Mouse (Mus musculus) left cerebral cortex, postnatal 10 days (tissue): Measurements from ENCODE around the gene Vmn1r209. TPM values are rescaled to one million over a fixed set of nuclear protein-coding genes. Genes with fewer than 3 reads are reported as not detected.
"Not testable (repeated sequence)": the region's sequence is repeated elsewhere in the genome, so short reads cannot be mapped to it uniquely, and the experiment has no call there.

Experiments
- DNase-seq, 2 experiments: peaks; one replicate each; pipeline ENCODE4 v3.0.0; 2021 to 2022; ENCODE audit warnings: low spot score in 2 of 2, mixed read lengths in 1 of 2; ENCODE audit errors: extremely low spot score in 1 of 2
- intact Hi-C: fragments of 180-260 bp; cut with DNase I; formaldehyde crosslinking; loops from one replicate; pipeline ENCODE4 v1.15.1; 2025
- total RNA-seq, 2 experiments: library from RNA; stranded (reverse); gene quantifications; 2 replicates each; pipeline ENCODE4 v1.2.3; 2021

Vmn1r209 gene
- under 1 TPM in 1 of 2 experiments, not detected in 1; 0.13 TPM for total RNA-seq

DNA sequence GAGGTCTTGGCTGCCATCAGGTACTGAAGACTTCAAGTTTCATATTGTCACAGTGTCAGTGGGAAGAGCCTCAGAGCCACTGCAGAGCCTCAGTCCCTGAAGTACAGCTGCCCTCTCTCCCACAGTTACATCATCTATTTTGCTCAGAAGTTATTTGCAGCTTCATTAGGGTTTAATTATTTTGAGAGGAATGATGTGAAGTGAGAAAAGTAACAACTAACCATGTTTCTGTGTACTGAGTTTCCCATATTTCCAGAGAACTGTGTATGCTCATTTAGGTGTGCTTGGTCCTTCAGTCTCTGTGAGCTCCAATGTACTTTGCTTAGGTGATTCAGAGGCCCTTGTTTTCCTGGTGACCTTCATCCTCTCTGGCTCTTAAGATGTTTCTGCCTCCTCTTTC, at the start of gene Vmn1r209:
Vmn1r209 (minus strand) TSS at position 101 of the 400 bp plus-strand sequence.
- DNase-seq, intact Hi-C loops: not testable (repeated sequence)

DNA sequence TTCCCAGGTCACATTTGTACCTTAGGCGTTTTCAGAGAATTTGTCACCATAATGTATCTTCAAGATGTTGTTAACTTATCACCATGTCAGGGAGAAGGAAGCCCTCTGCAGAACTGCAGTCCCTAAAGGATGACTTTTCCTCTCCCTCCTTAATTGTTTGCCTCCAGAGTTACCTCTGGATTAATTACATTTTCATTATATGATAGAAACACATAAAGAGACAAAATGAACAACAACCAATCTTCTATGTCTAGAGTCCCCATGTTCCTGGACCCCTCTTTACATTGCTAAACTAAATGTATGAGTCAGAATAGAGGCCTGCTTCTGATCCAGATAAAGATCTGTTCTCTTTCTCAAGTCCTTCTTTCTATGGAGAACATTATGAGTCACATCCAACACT, 48.0 kb upstream of the Vmn1r209 start, which contains the start of gene Vmn1r211:
Vmn1r211 (minus strand) TSS at position 101 of the 400 bp plus-strand sequence.
- intact Hi-C loops, result no loop called here
- no peak for DNase-seq

DNA sequence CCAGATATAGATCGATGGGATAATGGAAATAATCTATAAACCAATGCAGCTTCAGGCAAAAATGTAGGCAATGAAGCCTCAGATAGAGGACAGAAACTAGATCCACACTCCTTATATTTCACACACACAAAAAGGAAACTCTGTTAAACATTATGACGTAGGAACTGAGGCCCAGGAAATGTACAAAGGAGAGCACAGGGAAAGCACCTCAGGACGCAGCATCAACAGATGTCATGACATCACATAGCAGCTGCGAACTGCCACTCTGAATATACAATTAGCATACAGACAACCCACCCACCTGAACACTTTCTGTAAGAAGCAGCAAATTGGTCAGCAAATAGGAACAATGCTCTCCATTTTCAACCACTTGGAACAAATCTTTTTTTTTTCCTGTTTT, 45.3 kb upstream of the Vmn1r209 start:
- no peak for DNase-seq
- intact Hi-C loops, result no loop called here

DNA sequence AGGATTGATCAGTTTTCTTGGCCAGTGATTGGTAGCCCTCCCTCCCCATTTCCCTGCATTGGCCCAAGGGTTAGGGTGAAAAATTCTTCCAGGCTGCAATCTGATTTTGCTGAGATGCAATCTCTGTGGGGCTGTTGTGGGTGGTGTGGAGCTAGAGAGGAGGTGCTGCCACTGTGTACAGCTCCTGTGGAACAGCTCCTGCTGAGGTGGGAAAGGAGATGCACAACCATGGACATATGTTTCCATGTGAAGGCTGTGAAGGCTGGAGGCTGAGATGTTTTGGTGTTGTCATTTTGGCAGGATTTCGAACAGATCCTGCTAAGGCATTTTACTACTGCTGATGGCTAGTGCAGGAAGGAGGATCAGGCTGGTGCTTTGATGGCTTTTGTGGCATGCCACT, 37.3 kb upstream of the Vmn1r209 start:
- intact Hi-C loops, result no loop called here
- no peak for DNase-seq

DNA sequence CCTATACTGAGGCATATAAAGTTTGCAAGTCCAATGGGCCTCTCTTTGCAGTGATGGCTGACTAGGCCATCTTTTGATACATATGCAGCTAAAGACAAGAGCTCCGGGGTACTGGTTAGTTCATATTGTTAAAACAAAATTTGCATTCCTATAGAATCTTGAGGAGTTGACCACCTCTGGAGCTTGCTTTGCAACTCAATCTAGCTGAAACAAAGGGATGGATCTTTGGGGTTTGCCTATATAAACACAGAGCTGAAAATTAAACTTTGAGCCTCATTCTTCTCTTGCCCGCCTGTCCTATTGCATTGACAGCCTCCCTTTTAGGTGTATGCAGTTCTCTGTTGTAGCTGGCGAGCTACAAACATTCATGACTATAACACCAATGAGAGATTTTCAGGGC, 34.8 kb upstream of the Vmn1r209 start:
- intact Hi-C loops, DNase-seq: not testable (repeated sequence)

DNA sequence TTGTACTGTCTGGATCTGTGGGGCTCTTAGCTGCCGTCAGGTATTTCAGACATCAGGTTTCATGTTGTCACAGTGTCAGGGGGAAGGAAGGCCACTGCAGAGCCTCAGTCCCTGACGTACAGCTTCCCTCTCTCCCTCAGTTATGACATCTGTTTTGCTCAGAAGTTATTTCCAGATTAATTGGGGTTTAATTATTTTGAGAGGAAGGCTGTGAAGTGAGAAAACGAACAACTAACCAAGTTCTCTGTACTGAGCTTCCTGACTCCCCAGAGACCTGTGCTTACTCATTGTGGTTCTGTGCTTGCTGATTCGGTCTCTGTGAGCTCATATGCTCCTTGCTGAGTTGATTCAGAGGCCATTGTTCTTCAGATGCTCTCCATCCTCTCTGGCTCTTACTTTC, 21.8 kb upstream of the Vmn1r209 start, which contains the start of gene Vmn1r210:
Vmn1r210 (minus strand) TSS at position 101 of the 400 bp plus-strand sequence.
- no peak for DNase-seq
- intact Hi-C loops, result no loop called here

DNA sequence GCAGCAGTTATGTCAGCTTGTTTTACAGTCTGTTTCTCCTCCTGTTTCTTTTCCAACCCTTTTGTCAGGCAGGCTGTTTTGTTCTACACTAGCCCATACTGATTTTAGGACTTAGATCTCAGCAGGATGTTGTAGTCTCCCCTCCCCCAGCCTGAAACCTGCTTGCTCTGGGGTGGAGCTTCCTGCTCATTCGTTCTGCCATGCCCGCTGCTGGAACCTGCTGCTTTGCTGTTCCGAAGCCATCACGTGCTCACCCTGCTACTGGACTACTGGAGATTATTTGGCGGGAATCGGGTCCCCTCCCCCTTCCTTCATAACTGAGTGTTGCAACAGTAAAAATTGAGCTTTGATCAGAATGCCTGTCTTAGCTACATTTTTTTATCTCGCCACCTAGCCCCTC, 19.9 kb upstream of the Vmn1r209 start:
- DNase-seq, intact Hi-C loops: not testable (repeated sequence)

DNA sequence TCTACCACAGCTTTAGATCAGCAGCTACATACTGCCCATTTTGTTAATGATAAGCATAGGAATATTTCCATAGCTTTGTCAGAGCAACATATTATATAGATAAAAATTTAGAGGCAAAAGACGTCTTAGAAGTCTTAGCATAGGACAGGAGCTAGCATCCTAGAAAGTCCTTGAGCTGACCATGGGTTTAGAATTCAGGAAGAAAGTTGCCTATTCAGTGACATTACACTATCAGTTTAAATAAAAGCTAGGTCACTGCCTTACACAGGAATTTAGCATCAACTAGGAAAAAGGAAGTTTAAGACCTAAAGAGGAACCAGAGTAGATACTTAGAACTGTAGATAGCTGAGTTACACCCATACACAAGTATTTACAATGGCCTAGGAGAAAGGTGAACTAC, 12.1 kb upstream of the Vmn1r209 start:
- intact Hi-C loops, result not testable (repeated sequence)

DNA sequence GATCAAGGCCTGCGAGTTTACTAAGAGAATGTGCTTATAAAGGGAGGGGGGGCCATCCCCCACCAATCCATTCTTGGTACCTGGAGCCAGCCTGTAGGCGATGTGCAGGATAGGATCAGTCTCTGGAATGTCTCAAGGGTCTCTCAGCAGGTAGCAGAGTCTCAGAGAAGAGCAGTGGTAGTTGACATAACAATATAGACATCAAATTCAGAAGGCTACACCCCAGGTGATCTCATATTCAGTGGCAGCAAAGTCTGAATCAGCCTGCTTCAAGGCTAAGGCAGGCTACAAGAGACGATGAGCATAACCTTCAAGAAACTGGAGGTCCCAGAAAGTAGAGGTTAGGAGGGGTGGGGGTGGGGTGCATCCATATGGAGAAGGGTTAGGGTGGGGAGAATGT, 21.4 kb downstream of the Vmn1r209 start:
- intact Hi-C loops, result loop anchor here (10.0 kb wide), 1 partner anchor 93 kb away; no protein-coding TSS in a partner anchor
- not testable (repeated sequence) for DNase-seq

More for the DNA sequence above, 12.1 kb upstream of the Vmn1r209 start:
- not testable (repeated sequence) for DNase-seq

DNA sequence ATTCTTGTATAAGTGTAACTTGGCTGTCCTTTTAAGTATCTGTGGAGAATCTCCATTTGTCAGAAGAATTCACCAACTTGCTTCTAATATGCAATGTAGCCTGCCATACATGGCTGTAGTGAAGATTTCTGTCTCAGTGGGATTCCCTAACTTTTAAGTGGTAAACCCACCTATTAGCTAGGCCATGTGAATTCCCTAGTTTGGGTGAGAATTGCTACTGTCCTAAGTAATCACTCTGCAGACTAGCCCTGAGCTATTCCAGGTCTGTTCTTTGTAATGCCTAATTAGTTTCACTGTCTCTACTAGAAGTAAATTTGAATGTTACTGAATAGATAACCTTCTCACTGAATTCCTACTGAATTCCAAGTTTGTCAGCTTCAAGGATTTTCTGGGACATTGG, 25.3 kb downstream of the Vmn1r209 start:
- DNase-seq, result not testable (repeated sequence)
- intact Hi-C loops, result loop anchor here (10.0 kb wide), 1 partner anchor 89 kb away; no protein-coding TSS in a partner anchor

DNA sequence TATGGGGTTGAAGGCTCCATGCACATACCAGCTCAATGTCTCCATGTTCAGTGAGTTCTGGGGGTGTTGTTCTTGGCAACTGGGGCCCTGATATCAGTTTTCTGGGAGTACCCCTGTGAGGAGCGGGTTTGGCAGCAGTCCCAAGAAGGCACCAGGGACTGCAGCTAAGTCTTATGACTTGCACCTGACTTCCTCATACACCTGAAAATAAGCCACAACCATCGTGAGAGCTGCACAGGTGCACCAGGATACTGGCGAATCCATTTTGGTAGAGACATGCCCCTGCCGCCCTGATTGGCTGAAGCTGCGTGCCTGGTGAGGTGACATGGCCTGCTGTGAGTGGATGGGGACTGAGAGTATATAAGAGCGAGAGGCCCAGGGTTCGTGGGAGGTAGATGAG, 32.2 kb downstream of the Vmn1r209 start, which contains the start of gene Vmn1r208:
Vmn1r208 (minus strand) TSS at position 101 of the 400 bp plus-strand sequence.
- DNase-seq, intact Hi-C loops: not testable (repeated sequence)

DNA sequence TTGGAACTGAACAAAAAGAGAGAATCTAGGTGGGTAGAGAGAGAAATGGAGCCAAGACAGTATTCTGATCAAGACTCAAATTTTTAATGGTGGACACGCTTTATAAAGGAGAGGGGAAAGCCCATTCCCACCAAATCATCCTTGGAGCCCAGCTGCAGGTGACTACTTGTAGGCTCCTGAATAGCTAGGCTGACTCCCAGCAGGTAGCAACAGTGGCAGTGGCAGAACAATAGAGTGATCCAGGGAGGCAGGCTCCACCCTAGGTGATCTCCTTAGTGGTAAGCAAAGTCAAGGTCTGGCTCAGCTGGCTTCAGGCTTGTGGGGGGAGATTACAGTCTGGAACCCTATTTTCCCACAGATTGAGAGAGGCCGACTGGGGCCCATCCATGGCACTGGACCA, 37.9 kb downstream of the Vmn1r209 start:
- intact Hi-C loops, DNase-seq: not testable (repeated sequence)

Other genes with a start within 250 kb of the Vmn1r209 start
- not detected for gene Vmn1r205, start 216.7 kb downstream of the Vmn1r209 start, total RNA-seq
- gene Vmn1r206, start 185.4 kb downstream of the Vmn1r209 start, total RNA-seq, result not detected
- gene Vmn1r207-ps, start 80.1 kb downstream of the Vmn1r209 start, total RNA-seq, result under 1 TPM; 0.10 to 0.15 TPM
- not detected for gene Vmn1r208, start 32.3 kb downstream of the Vmn1r209 start, total RNA-seq
- gene Vmn1r210, start 21.7 kb upstream of the Vmn1r209 start, total RNA-seq, result not detected
- gene Vmn1r211, start 47.9 kb upstream of the Vmn1r209 start, total RNA-seq, result not detected
- gene Vmn1r212, start 74.5 kb upstream of the Vmn1r209 start, total RNA-seq, result not detected
- gene Vmn1r213, start 198.0 kb upstream of the Vmn1r209 start, total RNA-seq, result not detected
- not detected for gene Vmn1r214, start 220.7 kb upstream of the Vmn1r209 start, total RNA-seq